Mouse (Mus musculus) testis, adult 2 months (tissue): ENCODE measurements at regions not wholly inside any gene's neighbourhood (a gene's known extent, or its start where the extent isn't known, plus 50 kb on each side); places are given as distances from the start of the nearest gene placed in this dataset.

Experiments
- H3K27ac ChIP-seq: fragments of 200-500 bp; 2 replicates; pipeline ENCODE4 v1.5.1; 2012; ENCODE audit warnings: low read depth, low read length; ENCODE audit not compliant: control insufficient read depth, insufficient read depth
- H3K27me3 ChIP-seq: fragments of 200-500 bp; 2 replicates; pipeline ENCODE4 v1.6.1; 2012; ENCODE audit warnings: mild to moderate bottlenecking, low read length, moderate library complexity; ENCODE audit not compliant: control insufficient read depth, insufficient read depth
- H3K36me3 ChIP-seq: fragments of 200-500 bp; 2 replicates; pipeline ENCODE4 v1.6.1; 2012; ENCODE audit warnings: mild to moderate bottlenecking, low read length; ENCODE audit not compliant: control insufficient read depth, insufficient read depth
- H3K4me1 ChIP-seq: fragments of 200-500 bp; 2 replicates; pipeline ENCODE4 v1.6.1; 2012; ENCODE audit warnings: low read length; ENCODE audit not compliant: control insufficient read depth, insufficient read depth
- H3K4me3 ChIP-seq: fragments of 200-500 bp; 2 replicates; pipeline ENCODE4 v1.5.1; 2012; ENCODE audit warnings: low read depth, mild to moderate bottlenecking, low read length, moderate library complexity, mixed read lengths; ENCODE audit not compliant: control insufficient read depth
- CTCF ChIP-seq: fragments of 200-500 bp; IDR thresholded peaks from 2 replicates; pipeline ENCODE4 v1.5.1; 2012; ENCODE audit warnings: low read depth, mild to moderate bottlenecking, inconsistent platforms, low read length, moderate library complexity; ENCODE audit not compliant: control insufficient read depth, insufficient read depth, insufficient replicate concordance
- POLR2A ChIP-seq: fragments of 200-500 bp; IDR thresholded peaks from 2 replicates; pipeline ENCODE4 v1.6.1; 2012; ENCODE audit warnings: low read depth, mild to moderate bottlenecking, inconsistent platforms, low read length, moderate library complexity; ENCODE audit not compliant: control insufficient read depth

GRCm38 (mm10) chr19:15217387-15217786 is 619.5 kb upstream of the Tle4 start:
- Histone ChIP-seq H3K4me1 (no peaks in the 10 kb centered on the region), H3K27me3 (no peaks in the 10 kb centered on the region), H3K36me3 (no peaks in the 10 kb centered on the region), H3K4me3 (no peak overlapping the region), H3K27ac (no peak overlapping the region)
- TF ChIP-seq CTCF (no peak), POLR2A (no peak)

GRCm38 (mm10) chr19:15214651-15215050 is 616.8 kb upstream of the Tle4 start:
- no peak overlapping the region for H3K4me3 ChIP-seq
- no peaks in the 10 kb centered on the region for H3K4me1 ChIP-seq
- H3K27ac ChIP-seq, result no peak overlapping the region
- H3K36me3 ChIP-seq, result no peaks in the 10 kb centered on the region
- H3K27me3 ChIP-seq, result no peaks in the 10 kb centered on the region
- TF ChIP-seq CTCF (no peak), POLR2A (no peak)

GRCm38 (mm10) chr19:15212881-15213280 is 615.0 kb upstream of the Tle4 start:
- Histone ChIP-seq H3K36me3 (no peaks in the 10 kb centered on the region), H3K4me3 (no peak overlapping the region), H3K27me3 (no peaks in the 10 kb centered on the region), H3K27ac (no peak overlapping the region), H3K4me1 (no peaks in the 10 kb centered on the region)
- TF ChIP-seq CTCF, result no peak
- TF ChIP-seq POLR2A, result no peak

GRCm38 (mm10) chr19:15203039-15203438 is 605.2 kb upstream of the Tle4 start:
- Histone ChIP-seq H3K27ac (no peak overlapping the region), H3K4me3 (no peak overlapping the region), H3K27me3 (no peaks in the 10 kb centered on the region), H3K36me3 (no peaks in the 10 kb centered on the region), H3K4me1 (no peaks in the 10 kb centered on the region)
- TF ChIP-seq POLR2A (no peak), CTCF (no peak)

- no peaks in the 10 kb centered on the region for H3K4me1 ChIP-seq
- no peak overlapping the region for H3K4me3 ChIP-seq
- no peaks in the 10 kb centered on the region for H3K36me3 ChIP-seq
- no peak for TF ChIP-seq CTCF
- no peak for TF ChIP-seq POLR2A
- H3K27me3 ChIP-seq, result no peaks in the 10 kb centered on the region
- no peak overlapping the region for H3K27ac ChIP-seq
These were observed 603.4 kb upstream of the Tle4 start for GRCm38 (mm10) chr19:15201262-15201661.

- no peak overlapping the region for H3K4me3 ChIP-seq
- H3K27me3 ChIP-seq, result no peaks in the 10 kb centered on the region
- TF ChIP-seq CTCF (no peak), POLR2A (no peak)
- no peaks in the 10 kb centered on the region for H3K4me1 ChIP-seq
- no peaks in the 10 kb centered on the region for H3K36me3 ChIP-seq
- no peak overlapping the region for H3K27ac ChIP-seq
These were observed 602.9 kb upstream of the Tle4 start for GRCm38 (mm10) chr19:15200792-15201191.

GRCm38 (mm10) chr19:15200361-15200760 is 602.5 kb upstream of the Tle4 start:
- Histone ChIP-seq H3K27ac (no peak overlapping the region), H3K36me3 (no peaks in the 10 kb centered on the region), H3K4me3 (no peak overlapping the region), H3K27me3 (no peaks in the 10 kb centered on the region), H3K4me1 (no peaks in the 10 kb centered on the region)
- TF ChIP-seq CTCF (no peak), POLR2A (no peak)

GRCm38 (mm10) chr19:15199692-15200091 is 601.8 kb upstream of the Tle4 start:
- Histone ChIP-seq H3K4me3 (no peak overlapping the region), H3K4me1 (no peaks in the 10 kb centered on the region), H3K27me3 (no peaks in the 10 kb centered on the region), H3K27ac (no peak overlapping the region), H3K36me3 (no peaks in the 10 kb centered on the region)
- TF ChIP-seq CTCF (no peak), POLR2A (no peak)
